Mouse (Mus musculus): ENCODE results near the gene Cyp4f39.

Cyp4f39 gene

DNA sequence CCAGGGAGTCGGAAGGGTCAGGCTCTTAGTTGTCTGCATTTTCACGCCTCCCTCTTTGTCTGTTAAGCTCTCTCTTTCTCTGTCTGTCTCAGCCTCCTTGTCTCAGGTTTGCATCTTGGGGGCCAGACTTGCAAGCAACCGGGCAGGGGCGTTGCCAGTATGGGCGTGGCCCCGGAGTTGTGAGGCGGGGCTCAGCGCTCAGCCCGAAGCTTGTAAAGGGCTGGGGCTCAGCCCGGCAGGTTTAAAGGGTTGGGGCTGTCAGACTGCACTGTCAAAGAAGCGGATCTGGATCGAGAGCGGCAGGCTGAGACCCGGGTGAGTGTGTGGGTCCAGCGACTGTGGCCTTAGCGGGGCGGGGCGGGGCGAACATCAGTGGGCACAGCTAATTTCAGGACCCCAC is at the start of gene Cyp4f39:
TSS of gene Cyp4f39 (plus strand) at position 242 of the 400 bp plus-strand sequence.
- DNase-seq (ENCODE audit: extremely low spot score, low read depth, low spot score): no peak

DNA sequence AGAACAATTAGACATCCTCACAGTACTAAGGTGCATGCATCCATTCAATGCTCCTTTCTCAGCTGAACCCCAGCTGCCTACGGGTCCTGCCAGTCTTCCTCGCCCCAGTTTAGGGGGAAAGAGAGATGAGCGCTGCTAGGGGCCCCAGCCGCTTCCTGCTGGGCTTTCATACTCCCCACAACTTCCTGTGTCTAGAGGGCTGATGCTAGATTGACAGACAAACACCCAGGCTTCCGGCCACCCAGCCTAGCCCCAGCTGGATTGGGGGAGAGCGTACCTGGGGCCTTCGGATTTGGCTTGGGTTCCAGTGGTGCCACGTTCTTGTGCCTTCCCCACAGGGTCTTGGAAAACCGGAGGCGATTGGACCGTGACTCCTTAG is 49.8 kb upstream of the Cyp4f39 start:
- DNase-seq (ENCODE audit: extremely low spot score, low read depth, low spot score): no peak

DNA sequence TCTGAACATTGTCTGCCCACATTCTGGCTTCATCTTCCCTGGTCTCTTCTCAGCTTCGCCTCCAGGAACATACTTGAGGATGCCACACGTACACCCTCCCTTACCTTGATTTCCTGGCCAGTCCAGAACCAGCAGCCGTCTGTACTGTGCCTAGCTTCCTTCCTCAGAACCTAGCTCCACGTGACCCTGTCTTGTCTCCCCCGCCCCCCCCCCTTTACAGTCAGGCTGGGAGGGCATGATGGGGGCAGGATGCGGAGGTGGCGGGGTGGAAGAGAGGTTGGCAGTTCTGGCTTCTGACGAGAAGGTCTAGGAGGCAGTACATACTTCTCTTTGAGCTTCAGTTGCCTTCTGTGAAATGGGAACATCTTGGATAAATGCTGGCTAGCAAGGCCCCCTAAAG is 49.1 kb upstream of the Cyp4f39 start, which contains the start of gene Rasal3:
TSS of gene Rasal3 (minus strand) at position 167 of the 400 bp plus-strand sequence.
- DNase-seq (ENCODE audit: extremely low spot score, low read depth, low spot score): no peak

DNA sequence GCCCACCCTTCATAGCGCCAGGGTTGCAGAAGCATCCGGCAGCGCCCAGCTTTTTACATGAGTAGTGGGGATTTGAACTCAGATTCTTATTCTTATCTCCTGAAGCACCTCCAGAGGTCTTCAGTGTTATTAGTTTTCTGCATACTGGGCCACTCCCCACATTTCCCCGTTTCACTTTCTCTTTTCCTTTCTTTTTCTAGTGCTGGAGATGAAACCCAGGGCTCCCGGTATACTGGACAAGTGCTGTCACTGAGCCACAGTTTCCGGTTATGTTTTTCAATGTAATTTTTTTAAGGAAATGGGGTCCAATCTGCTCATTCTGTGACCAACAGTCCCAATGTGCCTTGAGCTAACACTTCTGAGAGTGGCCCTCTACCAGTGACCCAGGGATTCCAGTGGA is 40.6 kb upstream of the Cyp4f39 start:
- DNase-seq (ENCODE audit: extremely low spot score, low read depth, low spot score): no peak

DNA sequence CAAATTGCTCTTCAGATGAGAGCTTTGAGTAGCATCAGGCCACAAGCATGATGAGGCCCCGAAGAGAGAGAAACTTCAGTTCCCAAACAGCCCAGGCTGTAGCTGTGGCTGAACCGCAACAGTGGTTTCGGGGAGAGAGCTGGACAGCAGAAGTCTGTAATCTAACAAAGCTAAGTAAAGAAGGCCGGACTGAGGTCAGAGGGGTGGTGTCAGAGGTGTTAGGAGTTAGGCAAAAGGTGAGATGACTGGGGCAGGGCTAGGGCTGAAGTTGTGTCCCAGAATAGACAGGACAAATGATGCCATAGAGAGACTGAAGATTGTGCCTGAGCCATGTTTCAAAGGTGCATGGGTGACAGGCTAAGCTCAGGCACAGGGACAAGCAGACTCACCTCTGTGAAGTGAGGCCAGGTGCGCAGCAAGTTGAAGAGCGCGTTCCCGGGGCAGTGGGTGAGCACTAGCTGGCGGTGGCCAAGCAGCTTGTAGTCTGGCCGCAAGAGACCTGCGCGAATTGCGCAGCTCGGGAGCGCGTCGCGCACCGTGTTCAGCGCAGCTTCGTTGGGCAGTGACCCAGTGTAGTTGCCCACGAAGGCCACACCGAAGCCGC is 37.0 kb upstream of the Cyp4f39 start:
- no peak for DNase-seq (ENCODE audit: extremely low spot score, low read depth, low spot score)

DNA sequence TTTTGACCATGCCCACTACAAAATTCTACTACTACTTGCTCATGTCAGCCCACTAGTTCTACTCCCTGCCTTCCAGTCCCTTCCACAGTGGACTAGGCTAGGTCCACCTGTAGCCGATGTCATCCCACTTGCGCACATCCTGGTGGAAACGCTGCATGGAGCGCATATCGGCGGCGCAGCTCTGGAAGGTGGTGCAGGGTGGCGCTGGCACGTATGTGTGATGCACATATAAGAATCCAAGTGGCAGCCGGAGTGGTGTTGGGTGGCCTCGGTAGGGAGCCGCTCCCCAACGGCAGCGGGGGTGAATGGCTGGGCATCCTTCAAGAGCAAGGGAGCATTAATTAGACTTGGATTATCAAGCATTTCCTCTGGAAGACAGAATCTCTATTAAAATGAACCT is 35.8 kb upstream of the Cyp4f39 start:
- DNase-seq (ENCODE audit: extremely low spot score, low read depth, low spot score): no peak

DNA sequence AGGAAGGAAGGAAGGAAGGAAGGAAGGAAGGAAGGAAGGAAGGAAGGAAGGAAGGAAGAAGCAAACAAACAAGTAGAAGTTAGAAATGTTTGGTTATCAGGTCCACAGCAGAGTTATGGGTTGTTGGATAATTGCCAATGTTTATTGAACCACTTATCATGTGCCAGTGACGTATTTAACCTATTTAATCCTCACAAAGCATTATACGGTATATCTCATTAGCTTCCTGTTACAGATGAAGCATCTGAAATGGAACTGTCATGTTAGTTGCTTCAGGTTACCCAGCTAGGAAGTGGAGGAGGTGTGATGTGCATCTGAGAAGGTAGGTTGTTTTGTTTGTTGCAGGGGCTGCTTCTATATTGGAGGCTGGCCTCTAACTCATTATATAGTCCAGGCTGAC is 32.5 kb upstream of the Cyp4f39 start:
- no peak for DNase-seq (ENCODE audit: extremely low spot score, low read depth, low spot score)

DNA sequence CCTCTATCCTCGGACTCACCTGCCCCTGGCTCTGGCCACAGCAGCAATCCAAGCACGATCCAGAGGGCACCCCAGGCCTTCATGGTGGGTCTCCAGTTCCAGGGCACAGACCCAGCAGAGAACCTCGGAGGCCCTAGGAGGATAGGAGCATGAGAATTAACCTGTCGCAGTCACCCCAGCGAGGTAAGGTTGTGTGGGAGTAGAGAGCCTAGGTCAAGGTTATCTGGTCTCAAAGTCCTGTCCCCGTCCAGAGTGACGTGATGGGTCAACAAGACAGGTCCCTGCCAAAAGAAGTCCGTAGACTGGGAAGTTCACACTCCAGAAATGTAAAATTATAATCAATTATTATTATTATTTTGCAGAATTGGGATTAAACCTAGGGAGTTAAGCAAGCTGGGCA is 31.7 kb upstream of the Cyp4f39 start:
- no peak for DNase-seq (ENCODE audit: extremely low spot score, low read depth, low spot score)

DNA sequence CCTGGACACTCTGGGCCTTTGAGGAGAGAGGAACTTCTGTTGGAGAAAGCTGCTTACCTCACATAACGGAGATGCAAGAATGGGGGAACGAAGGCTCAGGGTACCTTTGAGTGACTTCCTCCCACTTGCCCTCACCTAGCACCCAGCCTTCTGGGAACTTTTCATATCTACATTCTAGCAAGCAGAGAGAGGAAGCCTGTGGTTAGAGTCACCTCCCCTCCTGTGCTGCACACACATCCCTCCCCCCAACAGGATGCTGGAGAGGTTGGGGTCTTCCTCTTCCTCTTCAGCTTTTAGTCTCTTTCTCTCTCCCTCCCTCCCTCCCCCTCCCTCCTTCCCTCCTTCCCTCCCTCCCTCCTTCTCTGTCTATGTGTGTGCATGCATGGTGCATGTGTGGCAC is 28.5 kb upstream of the Cyp4f39 start, which contains the start of gene Pglyrp2:
TSS of gene Pglyrp2 (minus strand) at position 134 of the 400 bp plus-strand sequence.
- no peak for DNase-seq (ENCODE audit: extremely low spot score, low read depth, low spot score)

DNA sequence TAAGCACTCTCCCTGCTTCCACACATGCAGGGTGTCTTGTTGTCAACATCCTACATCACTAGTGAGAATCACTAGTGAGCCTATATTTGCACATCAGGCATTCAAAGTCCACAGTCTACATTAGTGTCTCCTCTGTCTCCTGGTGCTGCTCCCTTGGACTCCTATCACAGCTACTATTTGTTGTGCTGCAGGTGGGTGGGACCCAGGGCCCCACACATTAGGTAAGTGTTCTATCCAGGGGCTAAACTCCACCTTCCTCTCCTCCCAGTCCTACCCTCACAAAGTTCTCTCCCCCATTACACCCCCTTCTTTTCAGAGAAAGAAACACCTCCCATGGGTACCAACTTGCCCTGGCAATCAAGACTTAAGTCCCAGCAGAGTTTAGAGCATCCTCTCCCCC is 25.9 kb upstream of the Cyp4f39 start:
- no peak for DNase-seq (ENCODE audit: extremely low spot score, low read depth, low spot score)

DNA sequence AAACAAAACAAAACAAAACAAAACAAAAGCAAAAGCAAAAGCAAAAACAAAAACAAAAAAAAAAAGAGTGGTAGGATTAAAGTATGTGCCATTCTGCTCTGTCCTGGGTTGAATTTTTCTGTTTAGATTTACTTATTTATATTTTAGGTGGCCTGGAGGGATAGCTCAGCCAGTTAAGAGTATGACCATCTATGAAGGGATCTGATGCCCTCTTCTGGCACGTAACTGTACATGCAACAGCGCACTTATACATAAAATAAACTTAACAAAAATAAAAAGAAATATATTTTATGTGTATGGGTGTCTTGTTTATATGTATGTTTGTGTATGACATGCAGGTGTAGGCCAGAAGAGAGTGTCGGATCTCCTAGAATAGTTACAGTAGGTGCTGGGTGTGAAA is 20.6 kb upstream of the Cyp4f39 start:
- DNase-seq (ENCODE audit: extremely low spot score, low read depth, low spot score): no peak

DNA sequence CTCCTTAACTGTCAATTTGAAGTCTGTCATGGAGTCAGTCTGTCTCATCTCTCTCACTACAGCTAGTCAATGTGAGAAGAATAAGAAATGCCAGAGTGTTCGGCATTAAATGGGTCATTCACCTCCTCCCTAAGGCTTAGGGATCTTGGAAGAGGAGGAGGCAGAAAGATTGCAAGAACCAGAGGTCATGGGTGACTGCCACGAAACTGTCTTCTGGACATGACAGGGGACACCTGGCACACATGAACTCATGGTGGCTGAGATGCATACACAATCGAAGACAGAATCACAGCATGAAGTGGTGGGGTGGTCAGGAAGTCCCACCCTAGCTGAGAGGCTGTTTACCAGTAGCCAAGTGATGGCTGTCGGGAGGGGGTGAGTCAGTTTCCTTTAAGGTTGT is 18.2 kb upstream of the Cyp4f39 start:
- DNase-seq (ENCODE audit: extremely low spot score, low read depth, low spot score): no peak

DNA sequence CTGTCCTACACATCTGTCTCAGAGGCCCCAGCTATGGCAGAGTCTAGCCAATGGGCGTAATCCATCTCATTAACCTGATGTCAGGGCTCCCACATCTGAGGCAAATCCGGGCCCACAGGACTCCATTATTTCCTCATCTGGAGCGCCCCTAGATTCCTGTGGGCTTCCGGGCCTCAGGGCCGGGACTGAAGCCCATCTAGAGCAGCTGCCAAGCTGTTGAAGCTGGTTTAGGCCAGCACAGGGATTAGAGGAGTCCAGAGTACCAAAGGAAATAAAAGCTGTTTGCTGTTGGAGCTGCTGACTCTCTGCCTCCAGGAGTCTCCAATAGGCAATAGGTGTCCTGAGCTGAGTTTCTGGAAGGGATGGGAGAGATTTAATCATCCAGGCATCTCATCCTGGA is 17.4 kb upstream of the Cyp4f39 start:
- DNase-seq (ENCODE audit: extremely low spot score, low read depth, low spot score): no peak

DNA sequence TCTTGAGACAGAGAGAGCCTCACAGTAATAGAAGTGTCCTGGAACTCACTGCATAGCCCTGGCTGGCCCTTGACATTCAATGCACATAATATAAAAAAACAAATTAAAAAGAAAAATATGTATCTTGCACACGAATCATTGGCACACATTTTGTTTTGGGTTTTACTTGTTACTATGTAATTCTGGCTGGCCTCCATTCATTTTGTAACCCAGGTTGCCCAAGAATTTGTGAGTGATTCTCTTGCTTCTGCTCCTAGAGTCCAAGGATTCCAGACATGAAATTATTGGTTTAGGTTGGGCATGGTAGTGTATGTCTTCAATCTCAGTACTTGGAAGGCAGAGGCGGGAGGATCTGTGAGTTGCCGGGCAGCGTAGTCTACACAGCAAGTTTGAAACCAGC is 15.4 kb upstream of the Cyp4f39 start:
- DNase-seq (ENCODE audit: extremely low spot score, low read depth, low spot score): no peak

DNA sequence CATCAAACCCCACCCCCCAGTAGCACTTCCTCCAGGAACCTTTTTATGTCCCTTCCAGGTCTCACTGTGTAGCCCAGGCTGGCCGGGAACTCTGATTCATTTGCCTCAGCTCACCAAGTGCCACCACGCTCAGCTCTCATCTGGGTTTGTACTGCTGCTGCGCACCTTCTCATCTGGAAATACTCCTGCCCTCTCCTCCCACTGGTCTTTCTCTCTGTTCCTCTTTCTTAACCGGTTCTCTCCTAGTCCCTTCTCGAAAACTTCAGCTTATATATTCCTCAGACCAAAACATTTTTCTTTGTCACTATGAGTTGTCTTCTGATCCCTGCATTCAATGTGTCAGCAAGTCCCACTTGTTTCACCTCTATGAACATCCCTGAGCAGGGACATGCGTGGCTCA is 9.3 kb upstream of the Cyp4f39 start:
- DNase-seq (ENCODE audit: extremely low spot score, low read depth, low spot score): no peak

DNA sequence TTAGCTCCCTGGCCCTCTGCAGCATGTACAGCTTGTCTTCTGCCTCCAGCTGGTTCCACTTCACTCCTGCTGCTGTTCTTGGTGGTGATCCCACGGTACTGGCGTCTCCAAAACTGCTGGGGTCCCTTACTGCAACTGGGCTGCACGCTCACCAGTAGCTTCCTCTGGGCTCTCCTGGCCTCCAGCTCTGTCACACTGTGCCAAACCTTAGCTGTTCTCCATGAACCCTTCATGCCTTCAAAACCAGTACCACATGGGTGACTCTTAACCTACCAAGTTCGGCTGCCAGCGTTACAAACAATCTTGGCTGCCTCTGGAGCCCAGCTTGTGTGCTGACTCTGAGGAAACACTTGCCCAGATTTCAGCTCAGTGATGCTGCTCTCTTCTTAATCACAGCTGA is 7.5 kb upstream of the Cyp4f39 start:
- no peak for DNase-seq (ENCODE audit: extremely low spot score, low read depth, low spot score)

DNA sequence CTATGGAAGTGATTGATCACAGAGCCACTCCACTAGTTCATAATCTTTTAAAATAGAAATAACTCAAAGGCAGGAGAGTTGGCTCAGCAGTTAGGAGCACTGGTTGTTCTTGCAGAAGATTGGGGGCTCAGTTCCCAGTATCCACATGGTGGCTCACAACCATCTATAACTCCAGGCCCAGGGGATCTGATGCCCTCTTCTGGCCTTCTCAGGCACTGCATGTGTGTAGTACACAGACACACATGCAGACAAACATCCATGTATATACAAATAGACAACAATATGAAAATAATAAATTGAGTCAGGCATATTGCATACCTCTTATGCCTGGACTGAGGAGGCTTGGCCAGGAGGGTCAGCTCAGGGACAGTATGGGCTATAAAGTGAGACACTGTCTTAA is 5.3 kb upstream of the Cyp4f39 start:
- DNase-seq (ENCODE audit: extremely low spot score, low read depth, low spot score): no peak

DNA sequence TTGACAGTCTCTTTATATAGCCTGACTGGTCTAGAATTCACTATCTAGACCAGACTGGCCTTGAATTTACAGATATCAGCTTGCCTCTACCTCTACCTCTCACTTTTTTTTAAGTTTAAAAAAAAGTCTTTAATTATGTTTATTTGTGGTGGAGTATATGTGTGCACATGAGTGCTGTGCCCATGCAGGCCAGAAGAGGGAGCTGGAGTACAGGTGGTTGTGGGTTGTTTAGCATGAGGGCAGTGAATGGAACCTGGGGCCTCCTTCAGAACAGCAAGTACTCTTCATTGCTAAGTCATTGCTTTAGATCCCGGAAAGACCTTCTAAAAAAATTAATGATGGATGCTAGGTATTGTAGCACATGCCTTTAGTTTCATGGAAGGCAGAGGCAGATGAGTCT is 3.5 kb upstream of the Cyp4f39 start:
- DNase-seq (ENCODE audit: extremely low spot score, low read depth, low spot score): no peak

DNA sequence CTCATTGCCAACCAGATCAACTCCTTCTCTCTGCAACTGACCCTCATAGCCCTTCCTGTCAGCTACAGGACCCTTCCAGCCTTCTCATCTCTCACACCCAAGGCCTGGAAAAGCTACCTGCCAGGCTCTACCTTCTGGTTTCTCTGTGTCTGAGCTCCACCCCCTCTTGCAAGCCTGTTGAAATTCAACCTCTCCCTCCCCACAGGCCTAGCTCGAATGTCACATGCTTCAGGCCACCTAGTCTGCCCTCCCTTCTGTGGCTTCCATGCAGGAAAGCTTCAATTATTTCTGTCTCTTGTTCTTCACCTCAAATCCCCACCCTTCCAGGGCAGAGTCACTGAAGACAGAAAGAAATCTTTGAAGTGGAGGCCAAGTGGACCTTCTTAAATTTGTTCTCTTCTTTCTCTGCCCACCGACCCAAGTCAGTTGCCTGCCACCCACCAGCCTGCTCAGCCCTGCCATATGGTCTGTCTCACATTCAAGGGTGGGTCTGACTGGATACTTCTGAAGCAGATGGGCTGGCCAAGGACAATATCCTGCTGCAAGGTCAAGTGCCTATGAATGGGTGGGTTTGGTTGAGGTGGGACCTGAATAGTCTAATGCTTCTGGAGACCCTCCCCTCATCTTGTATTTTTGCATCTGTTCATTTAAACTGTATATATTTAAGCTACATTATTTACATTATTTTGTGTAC is 1.5 kb upstream of the Cyp4f39 start:
- no peak for DNase-seq (ENCODE audit: extremely low spot score, low read depth, low spot score)

DNA sequence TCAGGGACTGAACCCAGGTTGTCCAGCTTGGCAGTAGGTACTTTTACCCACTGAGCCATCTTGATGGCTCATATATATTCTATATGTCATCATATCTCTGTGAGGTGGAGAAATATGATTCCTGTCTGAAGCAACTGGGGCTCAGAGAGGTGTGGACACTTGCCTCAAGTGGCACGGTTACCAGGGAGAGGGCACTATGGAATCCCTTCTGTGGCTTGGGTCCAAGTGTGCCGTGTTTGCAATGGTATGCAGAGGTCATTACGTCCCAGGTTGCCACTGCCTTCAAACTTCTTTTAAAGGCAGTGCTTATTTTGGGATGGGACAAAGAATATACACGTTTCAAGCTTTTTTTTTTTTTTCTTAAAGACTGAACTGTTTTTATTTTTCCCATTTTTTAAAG is 1.7 kb downstream of the Cyp4f39 start:
- DNase-seq (ENCODE audit: extremely low spot score, low read depth, low spot score): no peak

DNA sequence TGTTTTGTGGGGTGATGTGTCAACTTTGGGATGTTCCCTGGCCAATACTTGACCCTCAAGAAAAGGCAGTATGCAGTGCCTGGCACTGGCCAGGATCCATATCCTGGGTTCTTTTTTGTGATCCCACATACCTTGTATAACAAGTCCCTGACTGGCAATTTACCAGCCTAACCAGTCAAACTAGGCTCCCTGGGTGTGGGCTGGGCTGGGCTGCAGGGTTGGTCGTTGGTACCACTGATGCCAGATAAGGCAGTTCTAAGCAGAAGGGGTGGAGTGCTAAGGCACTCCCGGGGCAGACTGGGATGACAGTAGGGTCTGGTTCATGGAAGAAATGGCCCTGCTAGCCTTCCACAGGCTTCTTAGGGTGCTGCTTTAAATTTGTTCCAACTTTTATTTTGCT is 2.5 kb downstream of the Cyp4f39 start:
- no peak for DNase-seq (ENCODE audit: extremely low spot score, low read depth, low spot score)

DNA sequence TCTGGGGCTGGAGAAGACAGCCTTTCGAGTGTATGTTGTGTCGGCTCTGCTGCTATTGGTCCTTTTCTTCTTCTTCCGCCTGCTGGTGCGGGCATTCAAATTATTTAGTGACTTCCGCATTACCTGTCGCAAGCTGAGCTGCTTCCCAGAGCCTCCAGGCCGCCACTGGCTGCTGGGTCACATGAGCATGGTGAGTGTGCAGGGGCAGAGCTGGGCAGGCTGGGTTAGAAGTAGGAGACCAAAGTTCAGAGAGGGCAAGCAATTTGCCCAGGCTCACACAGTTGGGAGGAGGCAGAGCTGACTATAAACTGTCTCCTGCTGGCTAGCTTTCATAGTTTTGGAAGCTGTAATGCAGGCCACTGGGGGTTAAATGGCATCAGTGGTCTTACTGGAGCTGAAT is 16.0 kb downstream of the Cyp4f39 start:
- DNase-seq (ENCODE audit: extremely low spot score, low read depth, low spot score): no peak

DNA sequence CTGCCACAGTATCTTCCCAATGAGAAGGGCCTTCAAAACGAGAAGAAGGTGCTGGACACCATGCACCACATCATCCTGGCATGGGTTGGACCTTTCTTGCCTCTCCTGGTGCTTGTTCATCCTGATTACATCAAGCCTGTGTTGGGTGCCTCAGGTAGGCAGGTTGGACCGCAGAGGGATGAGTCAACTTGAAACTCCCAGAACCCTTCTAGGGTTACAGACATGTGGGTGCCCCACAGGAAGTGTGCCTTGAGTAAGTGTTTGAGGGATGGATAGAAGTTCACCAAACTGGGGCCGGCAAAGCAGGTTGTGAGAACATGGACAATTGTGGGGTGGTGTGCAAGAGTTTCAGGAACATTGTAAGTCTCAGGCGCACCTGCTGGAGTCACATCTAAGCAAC is 18.3 kb downstream of the Cyp4f39 start:
- DNase-seq (ENCODE audit: extremely low spot score, low read depth, low spot score): no peak
